Mouse (Mus musculus) liver, adult 2 months (tissue): ENCODE measurements around the gene Gdf1. TPM values are rescaled to one million over a fixed set of nuclear protein-coding genes. Genes with fewer than 3 reads are reported as not detected.

Experiments
- DNase-seq: peaks from one replicate; pipeline ENCODE4 v3.0.0-alpha.2; 2011; ENCODE audit warnings: low read depth, low spot score; ENCODE audit errors: extremely low read depth
- H3K27ac ChIP-seq: fragments of 200-500 bp; replicated peaks from 2 replicates; pipeline ENCODE4 v1.5.1; 2012; ENCODE audit warnings: low read depth, mild to moderate bottlenecking, control low read depth, inconsistent platforms, low read length; ENCODE audit not compliant: insufficient read depth
- H3K27me3 ChIP-seq: fragments of 200-500 bp; 2 replicates; pipeline ENCODE4 v1.6.1; 2012; ENCODE audit warnings: mild to moderate bottlenecking, moderate library complexity, low read length, inconsistent platforms; ENCODE audit not compliant: control insufficient read depth, insufficient read depth
- H3K36me3 ChIP-seq: fragments of 200-500 bp; 2 replicates; pipeline ENCODE4 v1.6.1; 2012; ENCODE audit warnings: low read length, inconsistent platforms; ENCODE audit not compliant: control insufficient read depth, insufficient read depth
- H3K4me1 ChIP-seq: fragments of 200-500 bp; 2 replicates; pipeline ENCODE4 v1.6.1; 2011; ENCODE audit warnings: low read length; ENCODE audit not compliant: control insufficient read depth, insufficient read depth
- H3K4me3 ChIP-seq: fragments of 200-500 bp; 2 replicates; pipeline ENCODE4 v1.5.1; 2011; ENCODE audit warnings: low read depth, mild to moderate bottlenecking, control low read depth, low read length, moderate library complexity; ENCODE audit not compliant: insufficient read depth
- H3K79me2 ChIP-seq: fragments of 200-500 bp; 2 replicates; pipeline ENCODE4 v1.6.1; 2012; ENCODE audit warnings: inconsistent platforms, mild to moderate bottlenecking, low read length, moderate library complexity; ENCODE audit not compliant: control insufficient read depth, insufficient read depth
- H3K9ac ChIP-seq: fragments of 200-500 bp; 2 replicates; pipeline ENCODE4 v1.6.1; 2012; ENCODE audit warnings: low read depth, mild to moderate bottlenecking, control low read depth, inconsistent platforms, low read length
- CTCF ChIP-seq: fragments of 200-500 bp; IDR thresholded peaks from 2 replicates; pipeline ENCODE4 v1.5.1; 2011; ENCODE audit warnings: low read depth, low read length, control low read depth
- POLR2A ChIP-seq: fragments of 200-500 bp; IDR thresholded peaks from 2 replicates; pipeline ENCODE4 v1.6.1; 2011; ENCODE audit warnings: low read length, control low read depth; ENCODE audit not compliant: insufficient read depth; ENCODE audit errors: extremely low read depth
- WGBS: fragments of 180-500 bp; shearing (Covaris S2); methylation state at CpG from one replicate; pipeline ENCODE4 v1.1.7; 2018; 5-methylcytosine and 5-hydroxymethylcytosine counted together
- polyA plus RNA-seq: library from polyadenylated mRNA; depleted of rRNA; stranded (reverse); fragments of >200 nt; gene quantifications from 2 replicates; pipeline ENCODE4 v1.2.3, GENCODE M21; 2012
- total RNA-seq: library from RNA; depleted of rRNA; stranded (reverse); fragments of >200 nt; gene quantifications from 2 replicates; pipeline ENCODE4 v1.2.3, GENCODE M21; 2014

The Gdf1 gene
- total and polyA plus RNA-seq, 2 experiments = not detected

DNA sequence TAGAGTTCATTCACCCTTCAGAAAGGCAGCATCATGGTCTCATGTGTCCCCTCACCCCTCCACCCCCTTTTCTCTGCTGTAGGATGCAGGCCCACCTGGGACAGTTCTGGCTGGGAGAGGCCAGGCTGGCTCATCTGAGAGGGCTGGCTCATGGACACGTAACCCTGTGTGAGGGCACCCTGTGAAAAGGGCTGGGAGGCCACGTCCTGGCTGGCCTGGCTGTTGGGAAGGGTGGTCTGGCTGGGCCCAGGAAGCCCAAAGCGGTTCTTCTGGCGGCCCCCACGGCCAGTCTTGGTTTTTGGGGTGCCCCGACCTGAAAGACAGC is 3.2 kb downstream of the Gdf1 start:
- H3K9ac ChIP-seq = no peak overlapping the region
- H3K79me2 ChIP-seq = no peaks in the 10 kb centered on the region
- peaks cover 52% of the 10 kb centered on the region for H3K36me3 ChIP-seq
- H3K4me1 ChIP-seq = no peaks in the 10 kb centered on the region
- no peak overlapping the region for H3K27ac ChIP-seq
- no peak overlapping the region for H3K4me3 ChIP-seq
- H3K27me3 ChIP-seq = no peaks in the 10 kb centered on the region
- TF ChIP-seq POLR2A (no peak), CTCF (no peak)
- DNase-seq = no peak
- 98% methylated on average over 6 of the region's 6 CpGs for WGBS

DNA sequence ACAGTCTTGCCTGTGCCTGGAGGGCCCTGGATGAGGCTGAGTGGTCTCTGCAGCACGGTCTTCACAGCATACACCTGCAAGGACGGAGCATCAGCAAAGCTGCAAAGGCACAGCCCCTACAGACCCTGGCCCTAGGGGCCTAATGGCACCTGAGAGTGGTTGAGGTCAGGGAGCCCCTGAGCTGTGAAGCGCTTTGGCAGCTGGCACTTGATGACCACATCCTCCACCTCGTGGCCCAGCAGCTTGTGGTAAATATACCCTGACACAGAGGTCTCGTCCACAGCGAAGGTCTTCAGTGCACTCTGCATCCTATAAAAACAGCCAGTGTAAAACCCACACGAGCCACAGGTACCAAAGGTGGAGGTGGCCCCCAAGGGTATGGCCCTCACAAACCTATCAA is 9.3 kb downstream of the Gdf1 start:
- no peak overlapping the region for H3K9ac ChIP-seq
- no peak overlapping the region for H3K4me3 ChIP-seq
- no peak for DNase-seq
- no peaks in the 10 kb centered on the region for H3K4me1 ChIP-seq
- WGBS = 89% methylated on average over 7 of the region's 7 CpGs
- peaks cover 5% of the 10 kb centered on the region; the same call in 1 of the 2 replicates for H3K79me2 ChIP-seq
- H3K27ac ChIP-seq = no peak overlapping the region
- peaks cover 44% of the 10 kb centered on the region for H3K36me3 ChIP-seq
- H3K27me3 ChIP-seq = no peaks in the 10 kb centered on the region
- no peak for TF ChIP-seq CTCF
- no peak for TF ChIP-seq POLR2A

DNA sequence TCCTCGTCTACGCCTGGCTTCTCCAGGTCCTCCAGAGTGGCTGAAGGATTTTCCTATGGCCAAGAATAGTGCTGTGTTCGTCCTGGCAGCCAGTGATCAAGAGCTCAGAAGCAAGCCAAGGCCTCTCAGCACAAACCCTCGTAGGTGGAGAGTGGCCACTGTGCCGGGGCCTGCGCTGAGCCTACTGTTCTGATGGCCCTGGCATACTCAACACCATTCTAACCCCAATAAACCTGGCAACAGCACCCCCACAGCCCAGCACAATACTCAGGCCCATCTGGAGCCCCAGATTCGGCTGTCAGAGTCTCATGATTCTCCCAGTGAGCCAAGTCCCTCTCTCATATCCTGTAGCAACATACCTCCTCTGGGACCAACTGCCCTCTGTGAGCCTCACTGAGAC is 11.0 kb downstream of the Gdf1 start:
- 91% methylated on average over 7 of the region's 7 CpGs for WGBS
- H3K36me3 ChIP-seq = peaks cover 28% of the 10 kb centered on the region
- H3K27ac ChIP-seq = no peak overlapping the region

DNA sequence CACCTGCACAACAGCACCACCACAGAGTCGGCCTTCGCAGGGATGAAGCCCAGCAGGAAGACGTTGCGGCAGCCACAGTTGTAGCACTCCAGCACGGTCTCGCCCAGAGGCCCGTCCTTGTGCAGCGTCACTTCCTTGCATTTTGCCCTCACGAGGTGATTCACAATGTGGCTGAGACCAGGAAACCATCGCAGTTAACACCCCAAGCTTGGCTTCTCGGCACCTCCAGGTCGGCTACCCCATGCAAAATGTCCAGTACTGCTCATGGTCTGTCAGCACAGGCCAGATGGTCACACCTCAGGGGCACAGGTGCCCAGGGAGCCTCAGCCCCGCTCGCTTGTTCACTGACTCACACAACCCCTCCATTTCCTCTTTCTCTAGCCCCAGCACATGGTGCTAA is 12.4 kb downstream of the Gdf1 start:
- WGBS = 88% methylated on average over 14 of the region's 14 CpGs

More for the DNA sequence above, 11.0 kb downstream of the Gdf1 start:
- H3K4me3 ChIP-seq = no peak overlapping the region
- no peak overlapping the region for H3K9ac ChIP-seq
- TF ChIP-seq CTCF = no peak
- no peak for TF ChIP-seq POLR2A
- no peak for DNase-seq
- H3K4me1 ChIP-seq = no peaks in the 10 kb centered on the region; the same call in 1 of the 2 replicates
- H3K27me3 ChIP-seq = no peaks in the 10 kb centered on the region
- H3K79me2 ChIP-seq = peaks cover 13% of the 10 kb centered on the region; the same call in 1 of the 2 replicates

DNA sequence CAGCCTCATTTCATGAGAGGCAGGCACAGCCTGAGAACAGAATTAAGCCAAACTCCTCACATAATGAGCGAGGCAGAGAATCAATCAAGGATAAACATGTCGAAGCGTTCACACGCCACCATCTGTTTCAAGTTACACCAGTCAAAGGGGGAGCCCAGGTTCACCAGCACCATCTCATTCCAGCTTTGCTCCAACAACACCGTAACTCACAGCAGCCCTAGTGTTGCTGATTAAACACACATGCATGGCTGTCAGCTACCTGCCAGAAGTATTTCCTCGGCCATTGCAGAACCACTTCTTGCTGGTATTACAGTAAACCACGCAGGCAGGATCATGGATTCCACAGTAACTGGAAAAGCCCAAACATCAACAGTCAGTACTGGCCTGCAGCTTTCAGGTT is 13.5 kb downstream of the Gdf1 start:
- no peak overlapping the region for H3K27ac ChIP-seq
- TF ChIP-seq POLR2A (no peak), CTCF (no peak)
- WGBS = 87% methylated on average over 7 of the region's 7 CpGs
- no peaks in the 10 kb centered on the region for H3K27me3 ChIP-seq
- H3K9ac ChIP-seq = no peak overlapping the region
- H3K4me3 ChIP-seq = no peak overlapping the region
- H3K36me3 ChIP-seq = peaks cover 18% of the 10 kb centered on the region
- H3K79me2 ChIP-seq = peaks cover 29% of the 10 kb centered on the region
- DNase-seq = no peak
- peaks cover 6% of the 10 kb centered on the region for H3K4me1 ChIP-seq

More for the DNA sequence above, 12.4 kb downstream of the Gdf1 start:
- H3K9ac ChIP-seq = no peak overlapping the region
- peaks cover 23% of the 10 kb centered on the region for H3K79me2 ChIP-seq
- peaks cover 22% of the 10 kb centered on the region for H3K36me3 ChIP-seq
- TF ChIP-seq CTCF (no peak), POLR2A (no peak)
- no peaks in the 10 kb centered on the region; the same call in 1 of the 2 replicates for H3K4me1 ChIP-seq
- no peak for DNase-seq
- no peak overlapping the region for H3K4me3 ChIP-seq
- no peak overlapping the region for H3K27ac ChIP-seq
- no peaks in the 10 kb centered on the region for H3K27me3 ChIP-seq

DNA sequence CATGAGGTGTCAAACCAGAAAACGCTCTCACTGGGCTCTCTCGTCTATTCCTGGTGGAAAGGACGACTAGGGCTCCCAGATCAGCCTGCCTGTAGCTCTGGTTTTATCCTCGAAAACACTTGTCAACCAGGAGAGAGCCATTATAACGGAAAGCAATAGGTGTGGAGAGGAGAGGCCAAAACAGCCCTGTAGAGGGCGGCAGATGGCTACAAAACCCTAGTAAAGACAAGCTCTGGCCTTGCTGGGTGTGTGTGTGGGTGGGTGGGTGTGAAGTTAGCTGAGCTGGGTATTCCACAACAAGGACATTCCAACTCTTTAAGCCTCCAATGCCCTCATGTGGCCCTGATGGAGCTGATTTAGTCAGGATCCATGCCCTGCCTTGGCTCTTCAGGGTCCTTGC is 14.1 kb downstream of the Gdf1 start:
- no peak overlapping the region for H3K4me3 ChIP-seq
- peaks cover 18% of the 10 kb centered on the region for H3K36me3 ChIP-seq
- peaks cover 12% of the 10 kb centered on the region for H3K4me1 ChIP-seq
- no peaks in the 10 kb centered on the region for H3K27me3 ChIP-seq
- no peak overlapping the region for H3K9ac ChIP-seq
- DNase-seq = no peak
- H3K79me2 ChIP-seq = peaks cover 33% of the 10 kb centered on the region
- no peak overlapping the region for H3K27ac ChIP-seq
- peak; percentile 56 for TF ChIP-seq CTCF
- no peak for TF ChIP-seq POLR2A
- WGBS = 83% methylated on average over 6 of the region's 6 CpGs
